ENCODE assay signal across 8 mouse cellular contexts in genomic region chr19:7423028-7423655, GRCm38 (mm10). TPM values are rescaled to one million over a fixed set of nuclear protein-coding genes. Genes with fewer than 3 reads are reported as not detected.
DNase-seq lines count a peak whose midpoint lies in the region; ATAC-seq and TF ChIP-seq lines count a peak whose summit lies in the region.

No protein-coding gene starts in this region.

- no peak for TF ChIP-seq EP300 in liver, embryonic 14.5 days (IDR thresholded peaks at IDR 0.05; ENCODE audit: low read depth)

- H3K36me3 ChIP-seq in forebrain, embryonic 15.5 days: peaks cover 44% of the 10 kb centered on the region
- H3K36me3 ChIP-seq in liver, embryonic 14.5 days (replicated peaks; ENCODE audit: control insufficient read depth, insufficient read depth, low read depth): peaks cover 20% of the 10 kb centered on the region

- DNase-seq in thymus, postnatal 4 days: peak; percentile 26
- DNase-seq in thymus, postnatal 10 days (ENCODE audit: low spot score in 2 of 2): no peak
- peak; percentile 95 to 96 for DNase-seq in heart, postnatal 10 days
- DNase-seq in kidney, postnatal 4 days: peak; percentile 87 to 91
- DNase-seq in liver, embryonic 14.5 days (ENCODE audit: low read depth in 3 of 3, low spot score in 3 of 3): no peak
- peak; percentile 67 for DNase-seq in urinary bladder, postnatal 25 days (ENCODE audit: low spot score)

- peak overlapping the region; percentile 59 for H3K9ac ChIP-seq in forebrain, embryonic 15.5 days (replicated peaks)
- H3K9ac ChIP-seq in liver, embryonic 14.5 days (replicated peaks): no peak overlapping the region

- intact Hi-C loops in heart, postnatal 10 days (cut with DNase I): loop anchor here (2.0 to 5.0 kb wide), 2 partner anchors 188 to 361 kb away; no protein-coding TSS in a partner anchor

- H3K9me3 ChIP-seq in forebrain, embryonic 15.5 days: no peaks in the 10 kb centered on the region
- no peaks in the 10 kb centered on the region for H3K9me3 ChIP-seq in liver, embryonic 14.5 days (ENCODE audit: control insufficient read depth, low read length)

- peak; percentile 73 for ATAC-seq in forebrain, embryonic 15.5 days (replicated peaks)
- ATAC-seq in liver, embryonic 14.5 days (ENCODE audit: insufficient read depth): peak; percentile 17; the same call in 1 of the 2 replicates

- peaks cover 63% of the 10 kb centered on the region for H3K4me1 ChIP-seq in forebrain, embryonic 15.5 days
- H3K4me1 ChIP-seq in liver, embryonic 14.5 days (replicated peaks; ENCODE audit: control insufficient read depth in 2 of 2, insufficient read depth in 2 of 2, low read length in 1 of 2): peaks cover 15% of the 10 kb centered on the region in 2 experiments
- H3K4me1 ChIP-seq in olfactory bulb, adult 2 months (ENCODE audit: control insufficient read depth, insufficient read depth, low read length): peaks cover 40% of the 10 kb centered on the region

- no peaks in the 10 kb centered on the region for H3K27me3 ChIP-seq in forebrain, embryonic 15.5 days
- no peaks in the 10 kb centered on the region for H3K27me3 ChIP-seq in liver, embryonic 14.5 days (ENCODE audit: control insufficient read depth, insufficient read depth, low read length)

- no peak for TF ChIP-seq CTCF in liver, embryonic 14.5 days (IDR thresholded peaks at IDR 0.05; ENCODE audit: low read depth)
- TF ChIP-seq CTCF in olfactory bulb, adult 2 months (IDR thresholded peaks at IDR 0.05; ENCODE audit: insufficient read depth, low read depth, low read length): no peak

- H3K4me2 ChIP-seq in forebrain, embryonic 15.5 days (replicated peaks): peak overlapping the region; percentile 76
- H3K4me2 ChIP-seq in liver, embryonic 14.5 days (ENCODE audit: low read depth): peak overlapping the region; percentile 43

- H3K27ac ChIP-seq in forebrain, embryonic 15.5 days (replicated peaks): peak overlapping the region; percentile 98
- H3K27ac ChIP-seq in liver, embryonic 14.5 days: no peak overlapping the region
- H3K27ac ChIP-seq in olfactory bulb, adult 2 months (ENCODE audit: insufficient read depth, low read depth, low read length): no peak overlapping the region

- 7% methylated on average over 51 of the region's 51 CpGs for WGBS in forebrain, embryonic 15.5 days
- WGBS in liver, embryonic 14.5 days (ENCODE audit: insufficient replicate concordance): 73% methylated on average over 51 of the region's 51 CpGs
- WGBS in olfactory bulb, adult 2 months: 25% methylated on average over 50 of the region's 51 CpGs

- peak overlapping the region; percentile 43 for H3K4me3 ChIP-seq in forebrain, embryonic 15.5 days
- H3K4me3 ChIP-seq in liver, embryonic 14.5 days (ENCODE audit: insufficient read depth in 1 of 2, low read depth in 2 of 2, low read length in 2 of 2): no peak overlapping the region
- peak overlapping the region; percentile 27 for H3K4me3 ChIP-seq in olfactory bulb, adult 2 months (ENCODE audit: insufficient read depth, low read depth, low read length)

- TF ChIP-seq POLR2A in olfactory bulb, adult 2 months (IDR thresholded peaks at IDR 0.05; ENCODE audit: insufficient read depth, low read depth, low read length): no peak

RNA-seq across cellular contexts. Expression of gene 2700081O15Rik, which starts 5.7 kb away (rescaled TPM):
- 27.8 and 29.3 TPM in 2 replicates for polyA plus RNA-seq in forebrain, embryonic 15.5 days (2015; fragmentation: Nextera tagmentation; extraction: Ambion mirVana)
- total RNA-seq in heart, postnatal 10 days (2021): 10 to 100 TPM; 25.1 to 32.8 TPM
- 5.6 and 6.3 TPM in 2 replicates for polyA plus RNA-seq in liver, embryonic 14.5 days (2012; rRNA removed)
- polyA plus RNA-seq in liver, embryonic 14.5 days (2014; fragmentation: Nextera tagmentation; extraction: Ambion mirVana): 0.86 and 1.2 TPM in 2 replicates
- polyA plus RNA-seq in olfactory bulb, adult 2 months (2012; ENCODE audit: insufficient read depth, insufficient read length, low replicate concordance, missing spikeins): 113 TPM in 1 of 2 replicates, not detected in the other

RNA-seq across cellular contexts. Expression of gene Spindoc, which starts 40.3 kb away (rescaled TPM):
- polyA plus RNA-seq in forebrain, embryonic 15.5 days (2015; fragmentation: Nextera tagmentation; extraction: Ambion mirVana): 38.7 and 43.9 TPM in 2 replicates
- total RNA-seq in heart, postnatal 10 days (2021): 10 to 100 TPM; 27.2 to 28.5 TPM
- polyA plus RNA-seq in liver, embryonic 14.5 days (2012; rRNA removed): 2.5 and 2.9 TPM in 2 replicates
- polyA plus RNA-seq in liver, embryonic 14.5 days (2014; fragmentation: Nextera tagmentation; extraction: Ambion mirVana): 2.2 and 2.6 TPM in 2 replicates
- not detected in 2 replicates for polyA plus RNA-seq in olfactory bulb, adult 2 months (2012; ENCODE audit: insufficient read depth, insufficient read length, low replicate concordance, missing spikeins)

RNA-seq across cellular contexts. Expression of gene Rtn3, which starts 59.9 kb away (rescaled TPM):
- 517 and 533 TPM in 2 replicates for polyA plus RNA-seq in forebrain, embryonic 15.5 days (2015; fragmentation: Nextera tagmentation; extraction: Ambion mirVana)
- total RNA-seq in heart, postnatal 10 days (2021): 100 to 1,000 TPM in 1 of 2 experiments, 10 to 100 TPM in 1; 99.1 to 107 TPM
- polyA plus RNA-seq in liver, embryonic 14.5 days (2012; rRNA removed): 35.3 and 45.1 TPM in 2 replicates
- 52.5 and 58.0 TPM in 2 replicates for polyA plus RNA-seq in liver, embryonic 14.5 days (2014; fragmentation: Nextera tagmentation; extraction: Ambion mirVana)
- 345 and 642 TPM in 2 replicates for polyA plus RNA-seq in olfactory bulb, adult 2 months (2012; ENCODE audit: insufficient read depth, insufficient read length, low replicate concordance, missing spikeins)

Comparison
In these comparisons a context has a peak if more than half of its experiments do, and no peak if none do; other contexts are left out.
1. DNase-seq: peak in thymus, postnatal 4 days (single experiment), heart, postnatal 10 days (2 of 2), kidney, postnatal 4 days (2 of 2) and urinary bladder, postnatal 25 days (single experiment); none in thymus, postnatal 10 days (0 of 2) and liver, embryonic 14.5 days (0 of 3).
2. H3K4me3 ChIP-seq: peak in forebrain, embryonic 15.5 days (single experiment) and olfactory bulb, adult 2 months (single experiment); none in liver, embryonic 14.5 days (0 of 2).